Mouse (Mus musculus) lung, embryonic 15.5 days (tissue): ENCODE measurements around the gene Mcee. TPM values are rescaled to one million over a fixed set of nuclear protein-coding genes. Genes with fewer than 3 reads are reported as not detected.
A peak's percentile ranks its signal among the peaks of the same experiment; 100 is the strongest.

Source experiments
- ATAC-seq: fragments of 200-750 bp; cut with Nextera tagmentation; 2 replicates; pipeline ENCODE4 v1.8.0; 2017; ENCODE audit warnings: moderate number of reproducible peaks, borderline replicate concordance; ENCODE audit not compliant: low FRiP score, low TSS enrichment; ENCODE audit errors: extremely low read depth
- H3K27ac ChIP-seq: fragments of 300-500 bp; sonication (generic); 2 replicates; pipeline ENCODE4 v1.5.1; 2015; ENCODE audit warnings: moderate library complexity, mild to moderate bottlenecking, inconsistent platforms
- H3K27me3 ChIP-seq: fragments of 300-500 bp; sonication (generic); 2 replicates; pipeline ENCODE4 v1.6.1; 2015; ENCODE audit warnings: inconsistent platforms
- H3K36me3 ChIP-seq: fragments of 300-500 bp; sonication (generic); 2 replicates; pipeline ENCODE4 v1.6.1; 2015; ENCODE audit warnings: inconsistent platforms
- H3K4me1 ChIP-seq: fragments of 300-500 bp; sonication (generic); 2 replicates; pipeline ENCODE4 v1.6.1; 2015; ENCODE audit warnings: inconsistent platforms
- H3K4me2 ChIP-seq: fragments of 300-500 bp; sonication (generic); 2 replicates; pipeline ENCODE4 v1.6.1; 2015; ENCODE audit warnings: inconsistent platforms, mild to moderate bottlenecking, moderate library complexity
- H3K4me3 ChIP-seq: fragments of 300-500 bp; sonication (generic); 2 replicates; pipeline ENCODE4 v1.5.1; 2015; ENCODE audit warnings: mild to moderate bottlenecking, inconsistent platforms
- H3K9ac ChIP-seq: fragments of 300-500 bp; sonication (generic); 2 replicates; pipeline ENCODE4 v1.6.1; 2015; ENCODE audit warnings: inconsistent platforms
- H3K9me3 ChIP-seq: fragments of 300-500 bp; sonication (generic); 2 replicates; pipeline ENCODE4 v1.6.1; 2016; ENCODE audit warnings: inconsistent platforms
- WGBS: fragments of 180-500 bp; shearing (Covaris S2); methylation state at CpG from one replicate; pipeline ENCODE4 v1.1.7; 2015; 5-methylcytosine and 5-hydroxymethylcytosine counted together
- polyA plus RNA-seq: library from polyadenylated mRNA; unstranded; fragments of >200 nt; fragmentation: Nextera tagmentation; extraction: Ambion mirVana; gene quantifications from 2 replicates; pipeline ENCODE4 v1.2.1, GENCODE M21; 2015

Mcee gene
- polyA plus RNA-seq = 68.3 and 72.5 TPM in 2 replicates

- ATAC-seq = peak; percentile 99
- Histone ChIP-seq H3K9me3 (no peaks in the 10 kb centered on the region), H3K27ac (peak within 1 kb of the TSS; percentile 80), H3K4me1 (peaks cover 16% of the 10 kb centered on the region), H3K27me3 (no peaks in the 10 kb centered on the region), H3K4me2 (peak within 1 kb of the TSS; percentile 89), H3K4me3 (peak within 1 kb of the TSS; percentile 76), H3K9ac (peak within 1 kb of the TSS; percentile 85), H3K36me3 (peaks cover 21% of the 10 kb centered on the region)
- WGBS = under 1% methylated on average over 51 of the region's 54 CpGs
These were observed at the start of gene Mcee, which contains the start of gene Mphosph10 for GRCm38 (mm10) chr7:64392122-64392818. TSS of gene Mcee (plus strand) at chr7:64392607. TSS of gene Mphosph10 (minus strand) at chr7:64392268.

- Histone ChIP-seq H3K36me3 (peaks cover 16% of the 10 kb centered on the region), H3K27ac (no peak overlapping the region), H3K27me3 (no peaks in the 10 kb centered on the region), H3K9me3 (no peaks in the 10 kb centered on the region), H3K4me2 (no peak overlapping the region), H3K9ac (no peak overlapping the region), H3K4me3 (no peak overlapping the region), H3K4me1 (no peaks in the 10 kb centered on the region)
- WGBS = 96% methylated on average over 1 of the region's 1 CpGs
- ATAC-seq = no peak
These were observed 44.6 kb upstream of the Mcee start for GRCm38 (mm10) chr7:64347813-64348212.

- H3K9me3 ChIP-seq = no peaks in the 10 kb centered on the region
- ATAC-seq = no peak
- H3K4me2 ChIP-seq = no peak overlapping the region
- no peak overlapping the region for H3K27ac ChIP-seq
- peaks cover 26% of the 10 kb centered on the region for H3K36me3 ChIP-seq
- no peaks in the 10 kb centered on the region for H3K4me1 ChIP-seq
- no peak overlapping the region for H3K9ac ChIP-seq
- WGBS = 82% methylated on average over 15 of the region's 15 CpGs
- no peak overlapping the region for H3K4me3 ChIP-seq
- H3K27me3 ChIP-seq = no peaks in the 10 kb centered on the region
These were observed 43.1 kb upstream of the Mcee start for GRCm38 (mm10) chr7:64349147-64349861.

- 83% methylated on average over 4 of the region's 4 CpGs for WGBS
- peaks cover 24% of the 10 kb centered on the region for H3K36me3 ChIP-seq
- H3K4me3 ChIP-seq = no peak overlapping the region
These were observed 41.3 kb upstream of the Mcee start for GRCm38 (mm10) chr7:64351087-64351486.

GRCm38 (mm10) chr7:64354206-64354605, 38.2 kb upstream of the Mcee start:
- Histone ChIP-seq H3K27ac (no peak overlapping the region), H3K36me3 (peaks cover 30% of the 10 kb centered on the region), H3K4me2 (no peak overlapping the region), H3K4me1 (no peaks in the 10 kb centered on the region), H3K9me3 (no peaks in the 10 kb centered on the region), H3K9ac (no peak overlapping the region), H3K4me3 (no peak overlapping the region), H3K27me3 (no peaks in the 10 kb centered on the region)
- no peak for ATAC-seq
- WGBS = 68% methylated on average over 14 of the region's 14 CpGs

More at GRCm38 (mm10) chr7:64351087-64351486, 41.3 kb upstream of the Mcee start:
- Histone ChIP-seq H3K9ac (no peak overlapping the region), H3K27ac (no peak overlapping the region), H3K4me1 (no peaks in the 10 kb centered on the region), H3K27me3 (no peaks in the 10 kb centered on the region), H3K4me2 (no peak overlapping the region), H3K9me3 (no peaks in the 10 kb centered on the region)
- ATAC-seq = no peak

- WGBS = 85% methylated on average over 5 of the region's 5 CpGs
- no peaks in the 10 kb centered on the region for H3K27me3 ChIP-seq
- no peaks in the 10 kb centered on the region for H3K9me3 ChIP-seq
- peaks cover 31% of the 10 kb centered on the region for H3K36me3 ChIP-seq
- no peak overlapping the region for H3K9ac ChIP-seq
- H3K27ac ChIP-seq = no peak overlapping the region
- no peak overlapping the region for H3K4me3 ChIP-seq
- H3K4me2 ChIP-seq = no peak overlapping the region
- H3K4me1 ChIP-seq = no peaks in the 10 kb centered on the region
- ATAC-seq = no peak
These were observed 35.7 kb upstream of the Mcee start for GRCm38 (mm10) chr7:64356661-64357060.

GRCm38 (mm10) chr7:64357405-64357804, 35.0 kb upstream of the Mcee start:
- no peaks in the 10 kb centered on the region for H3K4me1 ChIP-seq
- no peak overlapping the region for H3K9ac ChIP-seq
- H3K4me2 ChIP-seq = no peak overlapping the region
- H3K27me3 ChIP-seq = no peaks in the 10 kb centered on the region
- H3K27ac ChIP-seq = no peak overlapping the region
- WGBS = 89% methylated on average over 9 of the region's 9 CpGs
- ATAC-seq = no peak
- H3K9me3 ChIP-seq = no peaks in the 10 kb centered on the region
- no peak overlapping the region for H3K4me3 ChIP-seq
- peaks cover 36% of the 10 kb centered on the region for H3K36me3 ChIP-seq

- Histone ChIP-seq H3K9me3 (no peaks in the 10 kb centered on the region), H3K4me1 (no peaks in the 10 kb centered on the region), H3K4me2 (no peak overlapping the region), H3K4me3 (no peak overlapping the region), H3K36me3 (peaks cover 36% of the 10 kb centered on the region), H3K27ac (no peak overlapping the region), H3K27me3 (no peaks in the 10 kb centered on the region), H3K9ac (no peak overlapping the region)
- ATAC-seq = no peak
- WGBS = 71% methylated on average over 6 of the region's 6 CpGs
These were observed 33.7 kb upstream of the Mcee start for GRCm38 (mm10) chr7:64358666-64359065.

GRCm38 (mm10) chr7:64359943-64360585, 32.3 kb upstream of the Mcee start:
- Histone ChIP-seq H3K4me3 (no peak overlapping the region), H3K9ac (no peak overlapping the region), H3K36me3 (peaks cover 45% of the 10 kb centered on the region)

GRCm38 (mm10) chr7:64360586-64360945, 31.8 kb upstream of the Mcee start:
- Histone ChIP-seq H3K9me3 (no peaks in the 10 kb centered on the region), H3K36me3 (peaks cover 46% of the 10 kb centered on the region), H3K27me3 (no peaks in the 10 kb centered on the region), H3K4me2 (no peak overlapping the region), H3K4me1 (no peaks in the 10 kb centered on the region), H3K27ac (no peak overlapping the region), H3K9ac (no peak overlapping the region), H3K4me3 (no peak overlapping the region)
- ATAC-seq = no peak
- WGBS = 65% methylated on average over 3 of the region's 3 CpGs

More at GRCm38 (mm10) chr7:64359943-64360585, 32.3 kb upstream of the Mcee start:
- Histone ChIP-seq H3K27me3 (no peaks in the 10 kb centered on the region), H3K4me2 (no peak overlapping the region), H3K9me3 (no peaks in the 10 kb centered on the region), H3K4me1 (no peaks in the 10 kb centered on the region), H3K27ac (no peak overlapping the region)
- 82% methylated on average over 20 of the region's 20 CpGs for WGBS
- ATAC-seq = no peak; the same call in 1 of the 2 replicates

GRCm38 (mm10) chr7:64365863-64366262, 26.5 kb upstream of the Mcee start:
- Histone ChIP-seq H3K9ac (no peak overlapping the region), H3K9me3 (no peaks in the 10 kb centered on the region), H3K36me3 (peaks cover 56% of the 10 kb centered on the region), H3K4me2 (no peak overlapping the region), H3K27ac (no peak overlapping the region), H3K4me3 (no peak overlapping the region), H3K4me1 (no peaks in the 10 kb centered on the region), H3K27me3 (no peaks in the 10 kb centered on the region)
- whole genome bisulfite sequencing = 73% methylated on average over 5 of the region's 5 CpGs
- no peak for ATAC-seq

GRCm38 (mm10) chr7:64369841-64370240, 22.6 kb upstream of the Mcee start:
- H3K9me3 ChIP-seq = no peaks in the 10 kb centered on the region
- peaks cover 14% of the 10 kb centered on the region for H3K4me1 ChIP-seq
- ATAC-seq = no peak
- no peak overlapping the region for H3K4me3 ChIP-seq
- no peak overlapping the region for H3K27ac ChIP-seq
- H3K27me3 ChIP-seq = no peaks in the 10 kb centered on the region
- H3K9ac ChIP-seq = no peak overlapping the region
- 81% methylated on average over 6 of the region's 6 CpGs for WGBS
- H3K36me3 ChIP-seq = peaks cover 28% of the 10 kb centered on the region; the same call in 1 of the 2 replicates
- H3K4me2 ChIP-seq = no peak overlapping the region
